Mouse (Mus musculus): Measurements from ENCODE around the gene Mex3d.
"Not testable (repeated sequence)": the region's sequence is repeated elsewhere in the genome, so short reads cannot be mapped to it uniquely, and the experiment has no call there.

GRCm38 (mm10) chr10:80345929-80346328 is 41.5 kb downstream of the Mex3d start:
- not testable (repeated sequence) for TF ChIP-seq CTCF, EP300 (IDR thresholded peaks at IDR 0.05; ENCODE audit: low read depth)
